Mouse (Mus musculus) olfactory bulb, adult 2 months (tissue): ENCODE measurements around the gene Nod2. TPM values are rescaled to one million over a fixed set of nuclear protein-coding genes. Genes with fewer than 3 reads are reported as not detected.

Experiments used
- H3K27ac ChIP-seq: fragments of 200-500 bp; 2 replicates; pipeline ENCODE4 v1.5.1; 2012; ENCODE audit warnings: low read depth, low read length; ENCODE audit not compliant: insufficient read depth
- H3K4me1 ChIP-seq: fragments of 200-500 bp; 2 replicates; pipeline ENCODE4 v1.6.1; 2012; ENCODE audit warnings: low read length; ENCODE audit not compliant: control insufficient read depth, insufficient read depth
- H3K4me3 ChIP-seq: fragments of 200-500 bp; 2 replicates; pipeline ENCODE4 v1.5.1; 2012; ENCODE audit warnings: mild to moderate bottlenecking, low read depth, low read length, moderate library complexity; ENCODE audit not compliant: insufficient read depth
- CTCF ChIP-seq: fragments of 200-500 bp; IDR thresholded peaks from 2 replicates; pipeline ENCODE4 v1.5.1; 2012; ENCODE audit warnings: low read depth, mild to moderate bottlenecking, low read length, moderate library complexity; ENCODE audit not compliant: insufficient read depth
- POLR2A ChIP-seq: fragments of 200-500 bp; IDR thresholded peaks from 2 replicates; pipeline ENCODE4 v1.6.1; 2012; ENCODE audit warnings: mild to moderate bottlenecking, low read depth, low read length, moderate library complexity; ENCODE audit not compliant: insufficient read depth
- WGBS: fragments of 180-500 bp; shearing (Covaris S2); methylation state at CpG from one replicate; pipeline ENCODE4 v1.1.7; 2018; 5-methylcytosine and 5-hydroxymethylcytosine counted together
- polyA plus RNA-seq: library from polyadenylated mRNA; stranded (reverse); fragments of >200 nt; gene quantifications from 2 replicates; pipeline ENCODE4 v1.2.4, GENCODE M21; 2012; ENCODE audit warnings: low replicate concordance; ENCODE audit not compliant: missing spikeins, insufficient read depth, insufficient read length

Gene Nod2
- polyA plus RNA-seq: not detected in 2 replicates

DNA sequence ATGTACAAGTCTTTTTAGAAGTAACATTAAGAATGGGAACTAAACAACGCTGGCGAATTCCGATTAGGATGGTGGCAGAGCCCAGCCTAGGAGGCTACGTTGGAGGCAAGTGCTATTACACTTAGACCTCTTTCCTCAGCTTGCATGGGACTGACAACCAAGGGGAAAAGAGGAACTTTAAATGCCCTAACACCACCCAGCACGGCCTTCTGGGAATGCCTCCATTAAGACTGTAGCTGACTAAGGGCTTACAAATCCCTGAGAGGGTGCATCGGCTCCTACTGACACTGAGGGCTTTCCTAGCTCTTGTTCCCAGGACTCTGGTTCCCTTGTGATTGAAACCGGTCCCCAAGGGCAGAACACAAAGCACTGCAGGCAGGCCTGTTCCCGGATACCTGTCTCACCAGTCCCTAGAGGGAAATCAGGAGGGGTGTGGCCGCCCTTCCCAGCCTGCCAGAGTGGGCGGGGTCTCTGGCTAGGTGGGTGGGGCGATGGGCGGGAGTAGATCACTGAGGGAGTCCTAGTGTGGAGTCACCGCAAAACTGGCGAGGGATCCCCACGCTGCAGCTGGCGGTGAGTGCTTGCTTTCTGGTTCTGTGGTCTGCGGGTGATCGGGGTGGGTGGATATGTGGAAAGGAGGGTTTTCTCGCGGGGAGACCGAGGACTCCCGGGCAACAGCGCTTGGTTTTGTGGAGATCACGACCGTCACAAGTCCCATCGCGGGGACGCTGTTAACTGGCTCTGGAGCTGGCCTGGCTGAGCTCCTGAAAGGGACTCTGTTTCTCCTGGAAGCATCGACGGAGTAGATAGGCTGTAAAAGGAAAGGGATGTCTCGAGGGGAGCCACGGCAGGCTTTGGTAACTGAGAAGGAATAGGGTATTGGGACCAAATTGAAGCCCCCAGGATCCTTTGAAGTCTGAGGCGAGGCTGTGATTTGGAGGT, at the start of gene Nod2:
Gene Nod2, plus strand, starts transcription at position 479 of the 942 bp plus-strand sequence.
- peaks cover 14% of the 10 kb centered on the region for H3K4me1 ChIP-seq
- no peak within 1 kb of the TSS for H3K27ac ChIP-seq
- WGBS: 14% methylated on average over 33 of the region's 33 CpGs
- no peak for TF ChIP-seq CTCF
- TF ChIP-seq POLR2A: no peak
- H3K4me3 ChIP-seq: peak within 1 kb of the TSS; percentile 6

DNA sequence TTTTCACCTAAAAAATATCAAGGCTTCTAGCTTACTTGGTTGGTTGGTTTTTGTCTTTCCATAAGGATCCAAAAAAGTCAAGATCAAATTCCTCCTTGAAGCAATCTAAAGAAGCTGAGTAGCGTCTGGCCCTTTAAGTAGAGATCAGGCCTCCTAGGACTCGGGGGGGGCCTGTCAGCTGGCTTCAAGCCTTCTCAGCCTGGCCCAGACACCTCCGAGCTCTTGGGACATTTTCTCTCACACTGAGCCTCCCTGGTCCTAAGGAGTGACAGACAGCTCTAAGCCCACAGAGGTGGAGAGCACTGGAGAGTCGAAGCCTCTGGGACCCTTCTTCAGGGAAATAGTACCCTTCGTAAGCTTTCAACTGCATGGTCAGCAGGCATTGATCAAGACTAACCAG, 48.5 kb upstream of the Nod2 start:
- Histone ChIP-seq H3K4me3 (no peak overlapping the region), H3K4me1 (peaks cover 17% of the 10 kb centered on the region), H3K27ac (no peak overlapping the region)
- 69% methylated on average over 5 of the region's 5 CpGs for WGBS
- TF ChIP-seq POLR2A (no peak), CTCF (no peak)

DNA sequence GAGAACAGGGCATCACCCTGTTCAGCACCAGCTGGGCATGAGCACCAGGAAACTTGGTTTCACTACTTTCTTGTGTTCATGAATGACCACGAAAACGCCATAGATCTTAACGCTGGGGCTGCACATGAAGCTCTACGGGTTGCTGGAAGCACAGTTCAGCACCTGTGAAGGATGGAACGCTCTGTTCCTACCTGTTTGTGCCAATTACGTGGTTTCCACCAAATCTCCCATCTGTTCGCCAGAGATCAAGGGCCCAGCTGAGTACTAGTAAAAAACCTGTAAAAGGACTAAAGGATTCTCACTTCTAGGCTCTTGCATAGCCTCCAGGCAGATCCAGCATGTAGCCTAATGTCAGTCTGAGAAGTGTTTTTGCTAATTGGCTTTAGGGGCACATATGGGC, 47.6 kb upstream of the Nod2 start:
- no peak overlapping the region for H3K4me3 ChIP-seq
- no peak for TF ChIP-seq CTCF
- no peak for TF ChIP-seq POLR2A
- no peak overlapping the region for H3K27ac ChIP-seq
- peaks cover 21% of the 10 kb centered on the region for H3K4me1 ChIP-seq
- WGBS: 87% methylated on average over 7 of the region's 7 CpGs

DNA sequence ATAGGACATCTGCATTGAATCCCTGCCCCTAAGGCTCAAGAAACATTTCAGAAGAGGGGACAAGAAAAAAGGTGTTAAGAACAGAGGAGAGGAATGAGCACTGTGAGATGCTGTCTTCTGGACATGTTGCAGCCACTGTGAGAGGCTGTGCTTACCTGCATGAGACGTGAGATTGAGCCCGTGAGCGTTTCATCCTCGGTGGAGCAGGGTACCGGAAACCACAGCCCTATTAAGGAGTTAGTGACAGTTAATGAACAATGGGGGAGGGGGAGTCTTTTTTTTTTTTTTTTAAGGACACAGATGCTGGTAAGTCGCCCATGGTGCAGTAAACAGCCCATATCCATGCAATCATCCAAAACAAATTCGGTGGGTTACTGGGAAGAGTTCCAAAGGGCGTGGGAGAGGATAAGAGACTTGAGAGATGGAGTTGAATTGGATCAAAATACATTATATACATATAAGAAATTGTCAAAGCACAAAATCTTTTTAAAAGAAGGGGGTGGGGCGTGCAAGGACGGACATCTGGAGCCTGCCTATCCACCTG, 43.6 kb upstream of the Nod2 start:
- Histone ChIP-seq H3K4me3 (no peak overlapping the region), H3K27ac (no peak overlapping the region), H3K4me1 (peaks cover 14% of the 10 kb centered on the region)
- WGBS: 26% methylated on average over 10 of the region's 10 CpGs
- TF ChIP-seq POLR2A: no peak
- no peak for TF ChIP-seq CTCF

- H3K4me3 ChIP-seq: no peak overlapping the region; the same call in 1 of the 2 replicates
- H3K27ac ChIP-seq: no peak overlapping the region
- TF ChIP-seq CTCF (no peak), POLR2A (no peak)
- 19% methylated on average over 20 of the region's 20 CpGs for WGBS
- H3K4me1 ChIP-seq: peaks cover 14% of the 10 kb centered on the region
These were observed 42.8 kb upstream of the Nod2 start for GRCm38 (mm10) chr8:88604065-88605038.

DNA sequence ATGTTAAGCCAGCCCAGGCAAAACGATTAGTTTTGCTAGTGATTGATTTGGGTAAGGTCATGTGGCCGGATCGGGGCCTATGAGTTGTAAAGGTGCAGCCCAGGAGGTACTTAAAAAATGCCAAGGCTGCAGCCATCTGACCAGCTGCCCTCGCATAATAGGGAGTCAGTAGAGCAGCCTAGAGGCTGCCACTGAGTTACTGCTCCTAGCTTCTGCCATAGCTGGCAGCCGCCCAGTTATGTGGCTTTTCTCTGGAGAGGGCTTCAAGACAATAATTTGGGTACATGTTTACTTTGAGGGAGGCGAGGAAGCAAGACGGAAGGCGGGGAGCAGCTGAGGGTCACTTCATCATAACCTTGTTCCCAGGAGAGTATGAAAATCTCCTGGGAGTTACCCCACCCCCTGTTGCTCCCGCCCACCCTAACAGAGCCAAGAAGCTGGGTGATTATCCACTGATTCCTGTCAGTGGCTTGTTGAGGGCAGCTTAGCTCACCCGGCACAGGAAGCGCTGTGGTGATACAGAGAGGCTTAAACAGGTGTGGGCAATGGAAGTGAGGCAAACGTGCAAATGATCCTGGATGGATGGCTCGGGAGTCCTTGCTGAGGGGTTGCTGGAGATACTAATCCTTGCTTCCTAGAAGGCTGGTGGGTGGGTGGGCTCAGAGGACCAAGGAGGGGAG, 41.6 kb upstream of the Nod2 start:
- 70% methylated on average over 13 of the region's 13 CpGs for WGBS
- TF ChIP-seq POLR2A: no peak
- TF ChIP-seq CTCF: no peak
- Histone ChIP-seq H3K27ac (no peak overlapping the region), H3K4me3 (no peak overlapping the region), H3K4me1 (peaks cover 19% of the 10 kb centered on the region)

DNA sequence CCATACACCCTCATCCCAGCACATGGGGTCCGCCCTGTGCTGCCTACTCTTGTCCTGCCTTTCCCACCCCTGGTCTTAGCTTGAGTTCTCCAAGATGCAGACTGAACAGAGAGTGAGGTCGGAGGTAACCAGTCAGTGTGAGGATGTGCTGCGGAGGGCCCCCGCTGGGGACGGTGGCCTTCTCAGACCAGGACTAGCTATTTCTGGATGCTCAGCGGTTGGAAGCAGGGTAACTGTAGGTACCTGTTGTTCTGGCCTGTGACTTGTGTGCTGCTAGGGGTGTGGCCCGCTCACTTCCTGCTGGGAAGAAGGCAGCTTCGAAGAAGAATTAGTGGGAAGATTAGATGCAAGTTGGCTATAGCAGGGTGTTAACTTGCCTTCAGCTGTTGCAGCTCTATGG, 38.1 kb upstream of the Nod2 start:
- Histone ChIP-seq H3K4me3 (no peak overlapping the region), H3K27ac (no peak overlapping the region), H3K4me1 (peaks cover 11% of the 10 kb centered on the region)
- TF ChIP-seq CTCF (no peak), POLR2A (no peak)
- 85% methylated on average over 8 of the region's 8 CpGs for WGBS

- no peak for TF ChIP-seq CTCF
- no peak for TF ChIP-seq POLR2A
- Histone ChIP-seq H3K4me3 (no peak overlapping the region), H3K4me1 (peaks cover 13% of the 10 kb centered on the region), H3K27ac (no peak overlapping the region)
- WGBS: 34% methylated on average over 6 of the region's 6 CpGs
These were observed 36.8 kb upstream of the Nod2 start for GRCm38 (mm10) chr8:88610271-88610670.
